Mouse (Mus musculus) bone marrow, adult 2 months (tissue): Measurements from ENCODE around the gene Ing3.

Source experiments
- CTCF ChIP-seq: fragments of 200-500 bp; IDR thresholded peaks from 2 replicates; pipeline ENCODE4 v1.5.1; 2011; ENCODE audit warnings: low read length, control low read depth; ENCODE audit not compliant: control insufficient read depth, insufficient read depth
- POLR2A ChIP-seq: fragments of 200-500 bp; IDR thresholded peaks from 2 replicates; pipeline ENCODE4 v1.6.1; 2011; ENCODE audit warnings: low read depth, mild to moderate bottlenecking, control low read depth, low read length, borderline replicate concordance; ENCODE audit not compliant: control insufficient read depth

- no peak for TF ChIP-seq POLR2A
- no peak for TF ChIP-seq CTCF
These were observed 65.0 kb downstream of the Ing3 start for GRCm38 (mm10) chr6:22014291-22014911.
